8 mouse cellular contexts compared by ENCODE assay signal in genomic region chr11:95915006-95915710, GRCm38 (mm10). TPM values are rescaled to one million over a fixed set of nuclear protein-coding genes. Genes with fewer than 3 reads are reported as not detected.
DNase-seq lines count a peak whose midpoint lies in the region; ATAC-seq lines count a peak whose summit lies in the region.

No protein-coding gene starts in this region.

- H3K4me3 ChIP-seq in heart, embryonic 13.5 days = peak overlapping the region; percentile 43
- peak overlapping the region; percentile 20 for H3K4me3 ChIP-seq in hindbrain, embryonic 15.5 days

- DNase-seq in heart, adult 11 months = no peak
- peak; percentile 60 for DNase-seq in embryo, embryonic 10.5 days (ENCODE audit: low spot score)
- DNase-seq in mesoderm, embryonic 11.5 days (ENCODE audit: low read depth, low spot score) = peak; percentile 40
- DNase-seq in urinary bladder, postnatal 36 days (ENCODE audit: low spot score in 2 of 2) = no peak
- DNase-seq in ovary, adult 18-20 months (ENCODE audit: low spot score) = no peak
- no peak for DNase-seq in right cerebral cortex, postnatal 14 days

- H3K9ac ChIP-seq in heart, embryonic 13.5 days = peak overlapping the region; percentile 55
- no peak overlapping the region for H3K9ac ChIP-seq in hindbrain, embryonic 15.5 days

- no peak for ATAC-seq in heart, embryonic 13.5 days (ENCODE audit: extremely low read depth, insufficient number of reproducible peaks, low FRiP score, low TSS enrichment)
- ATAC-seq in hindbrain, embryonic 15.5 days (ENCODE audit: low FRiP score, low read depth) = no peak

- peaks cover 93% of the 10 kb centered on the region for H3K27me3 ChIP-seq in heart, embryonic 13.5 days (replicated peaks)
- H3K27me3 ChIP-seq in hindbrain, embryonic 15.5 days = peaks cover 83% of the 10 kb centered on the region

- H3K9me3 ChIP-seq in heart, embryonic 13.5 days = no peaks in the 10 kb centered on the region
- H3K9me3 ChIP-seq in hindbrain, embryonic 15.5 days = no peaks in the 10 kb centered on the region

- no peaks in the 10 kb centered on the region for H3K36me3 ChIP-seq in heart, embryonic 13.5 days
- H3K36me3 ChIP-seq in hindbrain, embryonic 15.5 days = no peaks in the 10 kb centered on the region

- WGBS in heart, embryonic 13.5 days = 1% methylated on average over 28 of the region's 28 CpGs
- 2% methylated on average over 28 of the region's 28 CpGs for WGBS in hindbrain, embryonic 15.5 days

- peak overlapping the region; percentile 69 for H3K4me2 ChIP-seq in heart, embryonic 13.5 days
- H3K4me2 ChIP-seq in hindbrain, embryonic 15.5 days = peak overlapping the region; percentile 37

- no peak overlapping the region for H3K27ac ChIP-seq in heart, embryonic 13.5 days (replicated peaks)
- H3K27ac ChIP-seq in hindbrain, embryonic 15.5 days (replicated peaks) = no peak overlapping the region

- peaks cover 23% of the 10 kb centered on the region for H3K4me1 ChIP-seq in heart, embryonic 13.5 days
- peaks cover 17% of the 10 kb centered on the region for H3K4me1 ChIP-seq in hindbrain, embryonic 15.5 days (replicated peaks)

RNA-seq across cellular contexts. Expression of gene B4galnt2, which starts 0.5 kb away (rescaled TPM):
- 0.21 TPM in 1 of 2 replicates, not detected in the other for polyA plus RNA-seq in heart, embryonic 13.5 days (2015; fragmentation: Nextera tagmentation; extraction: Ambion mirVana)
- polyA plus RNA-seq in hindbrain, embryonic 15.5 days (2015; fragmentation: Nextera tagmentation; extraction: Ambion mirVana) = 0.09 TPM in 1 of 2 replicates, not detected in the other

Comparison
In these comparisons a context has a peak if more than half of its experiments do, and no peak if none do; other contexts are left out.
1. DNase-seq: peak in embryo, embryonic 10.5 days (single experiment) and mesoderm, embryonic 11.5 days (single experiment); none in heart, adult 11 months (single experiment), urinary bladder, postnatal 36 days (0 of 2), ovary, adult 18-20 months (single experiment) and right cerebral cortex, postnatal 14 days (single experiment).